Mouse (Mus musculus) CH12F3 (cell line): ENCODE measurements around the gene Atp6v0b.

Source experiments
- in situ Hi-C: fragments of 300-500 bp; cut with MboI; formaldehyde crosslinking; loops from 2 replicates; pipeline ENCODE4 v1.14.3; 2020; ENCODE audit warnings: low sequenced_read_pairs

Atp6v0b gene

GRCm38 (mm10) chr4:117840821-117841220 is 46.3 kb downstream of the Atp6v0b start:
- in situ Hi-C loops: no loop called here

GRCm38 (mm10) chr4:117839366-117839765 is 47.8 kb downstream of the Atp6v0b start:
- in situ Hi-C loops: no loop called here

- in situ Hi-C loops: no loop called here
Observed at GRCm38 (mm10) chr4:117837271-117837670, 49.9 kb downstream of the Atp6v0b start.

GRCm38 (mm10) chr4:117836204-117836767 is 50.8 kb downstream of the Atp6v0b start:
- in situ Hi-C loops: no loop called here

GRCm38 (mm10) chr4:117835531-117836111 is 51.5 kb downstream of the Atp6v0b start:
- in situ Hi-C loops: no loop called here

GRCm38 (mm10) chr4:117834845-117835530 is 52.1 kb downstream of the Atp6v0b start:
- in situ Hi-C loops: no loop called here

GRCm38 (mm10) chr4:117834457-117834844 is 52.7 kb downstream of the Atp6v0b start, which contains the start of gene Slc6a9:
Slc6a9 (plus strand) TSS chr4:117834506.
- in situ Hi-C loops: no loop called here
